In the genomic region with DNA sequence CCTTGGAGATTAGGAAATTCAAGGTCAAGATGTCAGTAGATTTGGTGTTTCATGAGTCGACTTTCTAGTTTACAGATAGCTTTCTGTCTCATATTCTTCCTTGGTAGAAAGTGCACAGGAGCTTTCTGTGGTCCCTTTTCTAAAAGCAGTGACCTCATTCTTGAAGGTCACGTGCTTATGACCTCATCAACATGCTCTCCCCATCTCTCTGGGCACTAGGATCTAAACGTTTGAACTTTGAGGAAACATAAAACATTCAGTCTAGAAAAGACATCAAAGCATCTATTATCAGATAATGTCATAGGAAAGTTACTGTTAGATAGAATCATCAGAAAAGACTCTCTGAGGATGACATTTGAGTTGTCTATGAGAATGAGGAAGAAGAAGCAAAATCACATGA, we compare ENCODE assay signal across 17 mouse cellular contexts. TPM values are rescaled to one million over a fixed set of nuclear protein-coding genes. Genes with fewer than 3 reads are reported as not detected.
DNase-seq lines count a peak whose midpoint lies in the region; ATAC-seq lines count a peak whose summit lies in the region.
"Had no signal": no experiment of that assay in that cellular context is flagged by ENCODE, and none has a peak within 500 bp of the region (broad histone marks: within the 10 kb centered on the region; RNA-seq: fewer than 3 reads in every experiment).

No protein-coding gene starts in this region.

- no peak for ATAC-seq in heart, embryonic 16.5 days (replicated peaks; ENCODE audit: extremely low read depth, insufficient read depth, low FRiP score)
- ATAC-seq in forebrain, embryonic 15.5 days (replicated peaks) = no peak
- ATAC-seq: hindbrain, embryonic 16.5 days had no signal

- H3K4me1 ChIP-seq in heart, embryonic 16.5 days (ENCODE audit: control insufficient read depth, insufficient read depth, low read length) = peaks cover 41% of the 10 kb centered on the region
- peaks cover 8% of the 10 kb centered on the region for H3K4me1 ChIP-seq in brown adipose tissue, adult 24 weeks (ENCODE audit: control insufficient read depth, insufficient read depth, insufficient read length, low read length)
- no peaks in the 10 kb centered on the region for H3K4me1 ChIP-seq in forebrain, embryonic 15.5 days
- H3K4me1 ChIP-seq: limb, embryonic 13.5 days; neural tube, embryonic 13.5 days had no signal

- no peak overlapping the region for H3K4me3 ChIP-seq in heart, embryonic 16.5 days (ENCODE audit: low read length)
- no peak overlapping the region for H3K4me3 ChIP-seq in brown adipose tissue, adult 24 weeks (ENCODE audit: insufficient read depth, low read depth, low read length)
- no peak overlapping the region for H3K4me3 ChIP-seq in forebrain, embryonic 15.5 days
- H3K4me3 ChIP-seq: limb, embryonic 13.5 days; liver, embryonic 13.5 days; neural tube, embryonic 13.5 days had no signal

- no peaks in the 10 kb centered on the region for H3K9me3 ChIP-seq in heart, embryonic 16.5 days (replicated peaks; ENCODE audit: control insufficient read depth, low read length)
- H3K9me3 ChIP-seq in forebrain, embryonic 15.5 days = no peaks in the 10 kb centered on the region
- H3K9me3 ChIP-seq: limb, embryonic 13.5 days; liver, embryonic 13.5 days; neural tube, embryonic 13.5 days had no signal

- intact Hi-C loops in heart, postnatal 25 days (cut with DNase I) = loop anchor here (2.0 kb wide), 1 partner anchor 20 kb away; no protein-coding TSS in a partner anchor
- intact Hi-C loops in gastrocnemius, postnatal 14 days (cut with DNase I; ENCODE audit: low total_unique reads) = no loop called here

- H3K27ac ChIP-seq in heart, embryonic 16.5 days (ENCODE audit: low read length) = peak overlapping the region; percentile 85; the same call in 1 of the 2 replicates
- 0 out of 2 replicates have a peak overlapping the region, but pooled peaks have one; percentile 3 for H3K27ac ChIP-seq in brown adipose tissue, adult 24 weeks (replicated peaks; ENCODE audit: low read depth, low read length)
- H3K27ac ChIP-seq in forebrain, embryonic 15.5 days (replicated peaks) = no peak overlapping the region
- H3K27ac ChIP-seq: kidney, postnatal 0 days; limb, embryonic 13.5 days; liver, embryonic 13.5 days; neural tube, embryonic 13.5 days had no signal

- H3K27me3 ChIP-seq in heart, embryonic 16.5 days (ENCODE audit: control insufficient read depth, insufficient read depth, low read length) = no peaks in the 10 kb centered on the region
- no peaks in the 10 kb centered on the region for H3K27me3 ChIP-seq in forebrain, embryonic 15.5 days
- H3K27me3 ChIP-seq: limb, embryonic 13.5 days; liver, embryonic 13.5 days; neural tube, embryonic 13.5 days had no signal

- WGBS in heart, embryonic 16.5 days = 52% methylated on average over 3 of the region's 3 CpGs
- WGBS in forebrain, embryonic 15.5 days = 77% methylated on average over 3 of the region's 3 CpGs

- peak; percentile 24 for DNase-seq in heart, adult 11 months
- DNase-seq in heart, postnatal 25 days (ENCODE audit: low spot score) = no peak
- DNase-seq in heart, adult 9 months (ENCODE audit: low spot score in 2 of 2) = no peak
- peak; percentile 68 for DNase-seq in CD4-positive helper T cell, adult 2 months (ENCODE audit: low read depth, low spot score)
- no peak for DNase-seq in gastrocnemius, postnatal 14 days
- DNase-seq: cerebellum, adult 8-10 months; kidney, adult 11 months; liver, embryonic 13.5 days; lung, postnatal 10 days had no signal

- H3K4me2 ChIP-seq in heart, embryonic 16.5 days (ENCODE audit: low read depth, low read length) = no peak overlapping the region
- H3K4me2 ChIP-seq in forebrain, embryonic 15.5 days (replicated peaks) = no peak overlapping the region
- H3K4me2 ChIP-seq: limb, embryonic 13.5 days; liver, embryonic 13.5 days; midbrain, embryonic 11.5 days; neural tube, embryonic 13.5 days had no signal

- H3K36me3 ChIP-seq in heart, embryonic 16.5 days (ENCODE audit: control insufficient read depth, insufficient read depth) = no peaks in the 10 kb centered on the region
- no peaks in the 10 kb centered on the region for H3K36me3 ChIP-seq in forebrain, embryonic 15.5 days
- H3K36me3 ChIP-seq: limb, embryonic 13.5 days; liver, embryonic 13.5 days; neural tube, embryonic 13.5 days had no signal

- no peak overlapping the region for H3K9ac ChIP-seq in heart, embryonic 16.5 days (ENCODE audit: low read length)
- no peak overlapping the region for H3K9ac ChIP-seq in forebrain, embryonic 15.5 days (replicated peaks)
- H3K9ac ChIP-seq: limb, embryonic 13.5 days; liver, embryonic 13.5 days; neural tube, embryonic 13.5 days had no signal

RNA-seq across cellular contexts. Expression of a gene that starts 32.3 kb away (rescaled TPM):
- total RNA-seq in heart, postnatal 25 days (2021) = 100 to 1,000 TPM; 150 to 154 TPM
- 111 and 112 TPM in 2 replicates for polyA plus RNA-seq in heart, embryonic 16.5 days (2015; fragmentation: Nextera tagmentation; extraction: Ambion mirVana)
- 26.8 and 52.5 TPM in 2 replicates for polyA plus RNA-seq in brown adipose tissue, adult 24 weeks (2012; ENCODE audit: insufficient read depth, insufficient read length, missing spikeins)
- polyA plus RNA-seq in forebrain, embryonic 15.5 days (2015; fragmentation: Nextera tagmentation; extraction: Ambion mirVana) = 29.9 and 30.7 TPM in 2 replicates
- 10 to 100 TPM; 84.5 to 99.0 TPM for total RNA-seq in gastrocnemius, postnatal 14 days (2021)

Comparison
In these comparisons a context has a peak if more than half of its experiments do, and no peak if none do; other contexts are left out.
1. DNase-seq: peak in heart, adult 11 months (single experiment) and CD4-positive helper T cell, adult 2 months (single experiment); none in heart, postnatal 25 days (single experiment), heart, adult 9 months (0 of 2) and gastrocnemius, postnatal 14 days (single experiment).